Mouse (Mus musculus) testis, adult 2 months (tissue): ENCODE results near the gene Luzp1.

Experiments
- CTCF ChIP-seq: fragments of 200-500 bp; IDR thresholded peaks from 2 replicates; pipeline ENCODE4 v1.5.1; 2012; ENCODE audit warnings: low read depth, mild to moderate bottlenecking, inconsistent platforms, low read length, moderate library complexity; ENCODE audit not compliant: control insufficient read depth, insufficient read depth, insufficient replicate concordance
- POLR2A ChIP-seq: fragments of 200-500 bp; IDR thresholded peaks from 2 replicates; pipeline ENCODE4 v1.6.1; 2012; ENCODE audit warnings: low read depth, mild to moderate bottlenecking, inconsistent platforms, low read length, moderate library complexity; ENCODE audit not compliant: control insufficient read depth

DNA sequence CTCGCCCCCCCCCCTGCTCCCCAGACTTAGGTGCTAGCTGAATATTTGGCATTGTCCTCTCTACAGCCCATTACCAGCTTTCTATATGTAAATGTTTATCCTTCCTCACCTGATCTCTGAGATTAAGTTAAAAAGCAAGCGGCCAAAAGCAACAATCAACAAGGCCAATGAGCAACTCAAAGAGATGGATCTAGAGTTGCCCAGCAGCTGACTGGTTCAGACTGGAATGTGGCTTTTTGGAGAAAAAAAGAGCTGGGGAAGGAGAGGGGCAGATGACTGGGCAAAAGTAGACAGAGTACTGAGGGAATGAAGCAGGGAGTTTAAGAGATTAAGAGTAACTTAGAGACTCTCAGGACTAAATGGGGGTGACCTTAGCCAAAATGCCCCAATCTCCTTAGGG, 124.4 kb downstream of the Luzp1 start:
- no peak for TF ChIP-seq CTCF
- no peak for TF ChIP-seq POLR2A
